Mouse (Mus musculus): ENCODE results near the gene Kmt5a. TPM values are rescaled to one million over a fixed set of nuclear protein-coding genes. Genes with fewer than 3 reads are reported as not detected.

The Kmt5a gene
- polyA plus RNA-seq (2017; shearing (Covaris generic)) = 10 to 100 TPM; 69.0 to 89.2 TPM

GRCm38 (mm10) chr5:124439447-124440093 lies at the start of gene Kmt5a:
Gene Kmt5a, plus strand, starts transcription at chr5:124439930.

GRCm38 (mm10) chr5:124425412-124426259 lies 14.1 kb upstream of the Kmt5a start, which contains the start of gene Sbno1:
Gene Sbno1, minus strand, starts transcription at chr5:124426001.

GRCm38 (mm10) chr5:124482966-124483654 lies 43.4 kb downstream of the Kmt5a start, which contains the start of gene Snrnp35:
Gene Snrnp35, plus strand, starts transcription at chr5:124483134.

Other genes with a start within 250 kb of the Kmt5a start
- gene Pitpnm2, start 190.2 kb upstream of the Kmt5a start, polyA plus RNA-seq (2017; shearing (Covaris generic)) = 10 to 100 TPM; 18.4 to 27.2 TPM
- gene Mphosph9, start 112.0 kb upstream of the Kmt5a start, polyA plus RNA-seq (2017; shearing (Covaris generic)) = 10 to 100 TPM; 15.8 to 20.1 TPM
- 10 to 100 TPM in 1 of 2 experiments, 1 to 10 TPM in 1; 7.4 to 11.7 TPM for gene 2810006K23Rik, start 111.8 kb upstream of the Kmt5a start, polyA plus RNA-seq (2017; shearing (Covaris generic))
- 100 to 1,000 TPM; 128 to 136 TPM for gene Cdk2ap1, start 76.8 kb upstream of the Kmt5a start, polyA plus RNA-seq (2017; shearing (Covaris generic))
- gene Sbno1, start 13.9 kb upstream of the Kmt5a start, polyA plus RNA-seq (2017; shearing (Covaris generic)) = 100 to 1,000 TPM in 1 of 2 experiments, 10 to 100 TPM in 1; 96.8 to 111 TPM
- gene Rilpl2, start 38.4 kb downstream of the Kmt5a start, polyA plus RNA-seq (2017; shearing (Covaris generic)) = 100 to 1,000 TPM in 1 of 2 experiments, 10 to 100 TPM in 1; 89.1 to 118 TPM
- 10 to 100 TPM in 1 of 2 experiments, 1 to 10 TPM in 1; 7.0 to 10.3 TPM for gene Snrnp35, start 43.2 kb downstream of the Kmt5a start, polyA plus RNA-seq (2017; shearing (Covaris generic))
- 1 to 10 TPM; 3.0 to 3.1 TPM for gene Rilpl1, start 91.5 kb downstream of the Kmt5a start, polyA plus RNA-seq (2017; shearing (Covaris generic))
- gene Tmed2, start 100.8 kb downstream of the Kmt5a start, polyA plus RNA-seq (2017; shearing (Covaris generic)) = 100 to 1,000 TPM; 488 to 539 TPM
- 10 to 100 TPM; 15.8 to 18.2 TPM for gene Ddx55, start 112.9 kb downstream of the Kmt5a start, polyA plus RNA-seq (2017; shearing (Covaris generic))
- gene Eif2b1, start 139.2 kb downstream of the Kmt5a start, polyA plus RNA-seq (2017; shearing (Covaris generic)) = 10 to 100 TPM; 40.2 to 63.4 TPM
- 10 to 100 TPM; 35.1 TPM for gene Gtf2h3, start 139.2 kb downstream of the Kmt5a start, polyA plus RNA-seq (2017; shearing (Covaris generic))
- 10 to 100 TPM; 63.0 to 94.0 TPM for gene Atp6v0a2, start 188.6 kb downstream of the Kmt5a start, polyA plus RNA-seq (2017; shearing (Covaris generic))

Data from activated CD4-positive, CD25-positive, alpha-beta regulatory T cell (primary cell).